Mouse (Mus musculus) MEL (cell line): ENCODE results near the gene Mettl27. TPM values are rescaled to one million over a fixed set of nuclear protein-coding genes. Genes with fewer than 3 reads are reported as not detected.
"Not testable (repeated sequence)": the region's sequence is repeated elsewhere in the genome, so short reads cannot be mapped to it uniquely, and the experiment has no call there.

Experiments
- DNase-seq: peaks from one replicate; pipeline ENCODE4 v3.0.0; 2011; ENCODE audit warnings: low read depth, low spot score
- H3K27ac ChIP-seq: 2 replicates; pipeline ENCODE4 v1.5.1; 2012; ENCODE audit warnings: low read depth, mild to moderate bottlenecking, control low read depth, low read length, moderate library complexity; ENCODE audit not compliant: control insufficient read depth
- H3K27me3 ChIP-seq, 2 experiments: fragments of 150-350 bp in 1 of 2; sonication (generic) in 1 of 2; 2 replicates each; pipeline ENCODE4 v1.6.1; 2012; ENCODE audit warnings: low read length in 2 of 2, mild to moderate bottlenecking in 2 of 2, improper control_type of control experiment in 1 of 2, moderate library complexity in 1 of 2; ENCODE audit not compliant: insufficient read depth in 2 of 2, control insufficient read depth in 1 of 2
- H3K36me3 ChIP-seq, 2 experiments: 2 replicates each; pipeline ENCODE4 v1.6.1; 2012 to 2014; ENCODE audit warnings: low read length in 2 of 2, improper control_type of control experiment in 1 of 2, inconsistent platforms in 1 of 2, mild to moderate bottlenecking in 1 of 2; ENCODE audit not compliant: insufficient read depth in 2 of 2, control insufficient read depth in 1 of 2
- H3K4me1 ChIP-seq, 2 experiments: fragments of 150-350 bp in 1 of 2; sonication (generic) in 1 of 2; 2 replicates each; pipeline ENCODE4 v1.6.1; 2012; ENCODE audit warnings: low read length in 2 of 2, improper control_type of control experiment in 1 of 2, mild to moderate bottlenecking in 1 of 2; ENCODE audit not compliant: insufficient read depth in 2 of 2, control insufficient read depth in 1 of 2
- H3K4me3 ChIP-seq, 2 experiments: fragments of 150-350 bp in 1 of 2; sonication (generic) in 1 of 2; 2 replicates each; pipeline ENCODE4 v1.5.1; 2012; ENCODE audit warnings: low read depth in 2 of 2, low read length in 2 of 2, mild to moderate bottlenecking in 2 of 2, moderate library complexity in 2 of 2, control low read depth in 1 of 2, improper control_type of control experiment in 1 of 2; ENCODE audit not compliant: control insufficient read depth in 1 of 2, insufficient read depth in 1 of 2
- H3K79me2 ChIP-seq: 2 replicates; pipeline ENCODE4 v1.6.1; 2012; ENCODE audit warnings: mild to moderate bottlenecking, low read length, moderate library complexity; ENCODE audit not compliant: control insufficient read depth, poor library complexity, insufficient read depth
- H3K9ac ChIP-seq: 2 replicates; pipeline ENCODE4 v1.6.1; 2012; ENCODE audit warnings: low read depth, mild to moderate bottlenecking, control low read depth, low read length, moderate library complexity; ENCODE audit not compliant: control insufficient read depth, poor library complexity, severe bottlenecking
- H3K9me3 ChIP-seq: fragments of 150-350 bp; sonication (generic); replicated peaks from 2 replicates; pipeline ENCODE4 v1.6.1; 2012; ENCODE audit warnings: mild to moderate bottlenecking, low read length, improper control_type of control experiment, moderate library complexity; ENCODE audit not compliant: insufficient read depth
- BHLHE40 ChIP-seq: IDR thresholded peaks from 2 replicates; pipeline ENCODE4 v1.6.1; 2012; ENCODE audit warnings: low read depth, mild to moderate bottlenecking, inconsistent platforms, low read length, improper control_type of control experiment, borderline replicate concordance
- CHD2 ChIP-seq: IDR thresholded peaks from 2 replicates; pipeline ENCODE4 v1.6.1; 2011; ENCODE audit warnings: low read length, improper control_type of control experiment
- E2F4 ChIP-seq: IDR thresholded peaks from 2 replicates; pipeline ENCODE4 v1.6.1; 2011; ENCODE audit warnings: low read depth, low read length, improper control_type of control experiment, borderline replicate concordance
- ETS1 ChIP-seq: IDR thresholded peaks from 2 replicates; pipeline ENCODE4 v1.6.1; 2012; ENCODE audit warnings: low read depth, mild to moderate bottlenecking, inconsistent platforms, low read length, improper control_type of control experiment, moderate library complexity
- GABPA ChIP-seq: IDR thresholded peaks from 2 replicates; pipeline ENCODE4 v1.6.1; 2012; ENCODE audit warnings: low read depth, mild to moderate bottlenecking, inconsistent platforms, low read length, improper control_type of control experiment, moderate library complexity
- MEF2A ChIP-seq: IDR thresholded peaks from 2 replicates; pipeline ENCODE4 v1.6.1; 2014; ENCODE audit warnings: low read depth, mild to moderate bottlenecking, inconsistent platforms, low read length, improper control_type of control experiment; ENCODE audit not compliant: poor library complexity, insufficient replicate concordance, severe bottlenecking; ENCODE audit errors: extremely low read depth
- MYB ChIP-seq: IDR thresholded peaks from 2 replicates; pipeline ENCODE4 v1.6.1; 2011; ENCODE audit warnings: mild to moderate bottlenecking, low read depth, low read length, improper control_type of control experiment
- NRF1 ChIP-seq: IDR thresholded peaks from 2 replicates; pipeline ENCODE4 v1.6.1; 2014; ENCODE audit warnings: low read depth, mild to moderate bottlenecking, inconsistent platforms, low read length, improper control_type of control experiment, moderate library complexity; ENCODE audit not compliant: poor library complexity, insufficient read depth, severe bottlenecking
- POLR2A ChIP-seq, 2 experiments: IDR thresholded peaks; 2 replicates each; pipeline ENCODE4 v1.6.1; 2011 to 2012; ENCODE audit warnings: low read length in 2 of 2, mild to moderate bottlenecking in 2 of 2, control low read depth in 1 of 2, improper control_type of control experiment in 1 of 2, low read depth in 1 of 2, moderate library complexity in 1 of 2; ENCODE audit not compliant: control insufficient read depth in 1 of 2, insufficient read depth in 1 of 2, poor library complexity in 1 of 2
- POLR2AphosphoS2 ChIP-seq: IDR thresholded peaks from 2 replicates; pipeline ENCODE4 v1.6.1; 2011; ENCODE audit warnings: low read length, improper control_type of control experiment
- RAD21 ChIP-seq: IDR thresholded peaks from 2 replicates; pipeline ENCODE4 v1.6.1; 2011; ENCODE audit warnings: mild to moderate bottlenecking, low read depth, low read length, improper control_type of control experiment
- SMC3 ChIP-seq: IDR thresholded peaks from 2 replicates; pipeline ENCODE4 v1.6.1; 2011; ENCODE audit warnings: low read depth, low read length, improper control_type of control experiment
- TAL1 ChIP-seq: IDR thresholded peaks from 2 replicates; pipeline ENCODE4 v1.6.1; 2012; ENCODE audit warnings: mild to moderate bottlenecking, inconsistent platforms, low read length, moderate library complexity, mixed read lengths
- TBP ChIP-seq: IDR thresholded peaks from 2 replicates; pipeline ENCODE4 v1.8.0; 2011; ENCODE audit warnings: low read depth, low read length, improper control_type of control experiment
- TCF12 ChIP-seq: IDR thresholded peaks from 2 replicates; pipeline ENCODE4 v1.6.1; 2014; ENCODE audit warnings: low read depth, mild to moderate bottlenecking, inconsistent platforms, low read length, improper control_type of control experiment, moderate library complexity
- UBTF ChIP-seq: IDR thresholded peaks from 2 replicates; pipeline ENCODE4 v1.6.1; 2012; ENCODE audit warnings: low read depth, mild to moderate bottlenecking, inconsistent platforms, low read length, improper control_type of control experiment, moderate library complexity, borderline replicate concordance; ENCODE audit not compliant: insufficient read depth
- ZMIZ1 ChIP-seq: IDR thresholded peaks from 2 replicates; pipeline ENCODE4 v1.6.1; 2012; ENCODE audit warnings: low read depth, mild to moderate bottlenecking, inconsistent platforms, low read length, improper control_type of control experiment, moderate library complexity
- polyA plus RNA-seq, 2 experiments: library from polyadenylated mRNA; stranded (reverse) in 1 of 2; unstranded in 1 of 2; fragments of >175 nt in 1 of 2; fragments of >200 nt in 1 of 2; gene quantifications; 2 replicates each; pipeline versions ENCODE4 v1.2.1 to v1.2.4; 2012; ENCODE audit warnings: low replicate concordance in 2 of 2, low read depth in 1 of 2; ENCODE audit not compliant: insufficient read length in 2 of 2, insufficient read depth in 1 of 2, missing spikeins in 1 of 2
- total RNA-seq: library from RNA; depleted of rRNA; stranded (reverse); fragments of 300-350 nt; gene quantifications from 2 replicates; pipeline ENCODE4 v1.2.3, GENCODE M21; 2012

Gene Mettl27
- total and polyA plus RNA-seq, 3 experiments, result 0.96 to 3.1 TPM; not detected in 1

GRCm38 (mm10) chr5:134939069-134939468 is 6.9 kb downstream of the Mettl27 start:
- Histone ChIP-seq H3K27ac (no peak overlapping the region), H3K9ac (no peak overlapping the region), H3K4me3 (no peak overlapping the region), H3K27me3 (no peaks in the 10 kb centered on the region), H3K4me1 (peaks cover 0 to 2% of the 10 kb centered on the region in 2 experiments; a peak in 1 of 4 replicates), H3K9me3 (no peaks in the 10 kb centered on the region), H3K36me3 (no peaks in the 10 kb centered on the region), H3K79me2 (no peaks in the 10 kb centered on the region)
- no peak for DNase-seq
- TF ChIP-seq TAL1 (no peak), ZMIZ1 (no peak), E2F4 (no peak), MEF2A (no peak), TBP (no peak), GABPA (no peak), POLR2A (IDR thresholded peaks at IDR 0.05; ENCODE audit: control insufficient read depth in 1 of 2, insufficient read depth in 1 of 2, low read depth in 1 of 2, low read length in 2 of 2, poor library complexity in 1 of 2) (no peak), MYB (no peak), CHD2 (no peak), NRF1 (no peak), ETS1 (no peak), BHLHE40 (no peak), SMC3 (no peak), RAD21 (no peak), POLR2AphosphoS2 (no peak), TCF12 (no peak), UBTF (no peak)

- H3K4me1 ChIP-seq, H3K36me3 ChIP-seq: not testable (repeated sequence)
Measured at GRCm38 (mm10) chr5:134939554-134939953, 7.4 kb downstream of the Mettl27 start.

More at GRCm38 (mm10) chr5:134939554-134939953, 7.4 kb downstream of the Mettl27 start:
- not testable (repeated sequence) for H3K27ac ChIP-seq, H3K4me3 ChIP-seq, H3K9ac ChIP-seq, H3K79me2 ChIP-seq, DNase-seq, H3K9me3 ChIP-seq, H3K27me3 ChIP-seq
